ENCODE assay signal across 20 mouse cellular contexts in genomic region chr13:115188066-115188465, GRCm38 (mm10).
A peak's percentile ranks its signal among the peaks of the same experiment; 100 is the strongest.
DNase-seq lines count a peak whose midpoint lies in the region; ATAC-seq and TF ChIP-seq lines count a peak whose summit lies in the region.
"Had no signal": no experiment of that assay in that cellular context is flagged by ENCODE, and none has a peak within 500 bp of the region (broad histone marks: within the 10 kb centered on the region; RNA-seq: fewer than 3 reads in every experiment).

No protein-coding gene starts in this region.

- H3K9me3 ChIP-seq in kidney, embryonic 14.5 days (ENCODE audit: control insufficient read depth, low read length), result no peaks in the 10 kb centered on the region
- no peaks in the 10 kb centered on the region for H3K9me3 ChIP-seq in heart, embryonic 15.5 days (replicated peaks)
- no peaks in the 10 kb centered on the region for H3K9me3 ChIP-seq in midbrain, embryonic 14.5 days (ENCODE audit: control insufficient read depth, low read length)
- H3K9me3 ChIP-seq: hindbrain, embryonic 10.5 days had no signal

- no peaks in the 10 kb centered on the region for H3K4me1 ChIP-seq in kidney, adult 2 months (ENCODE audit: control insufficient read depth, insufficient read depth, low read length)
- no peaks in the 10 kb centered on the region for H3K4me1 ChIP-seq in kidney, embryonic 14.5 days (ENCODE audit: control insufficient read depth, insufficient read depth, low read length)
- H3K4me1 ChIP-seq in heart, embryonic 15.5 days (replicated peaks), result peaks cover 16% of the 10 kb centered on the region
- no peaks in the 10 kb centered on the region for H3K4me1 ChIP-seq in midbrain, embryonic 14.5 days (ENCODE audit: control insufficient read depth, insufficient read depth, low read length)
- H3K4me1 ChIP-seq: hindbrain, embryonic 10.5 days had no signal

- CTCF ChIA-PET in Patski (lab: Charles Lee), result interaction anchor here (1.1 to 1.4 kb wide), 5 partner anchors 9 to 72 kb away, joined by 3 to 4 read pairs (median 3); no protein-coding TSS in a partner anchor

- H3K9ac ChIP-seq in kidney, embryonic 14.5 days (ENCODE audit: low read depth, low read length), result no peak overlapping the region
- H3K9ac ChIP-seq in heart, embryonic 15.5 days, result no peak overlapping the region
- no peak overlapping the region for H3K9ac ChIP-seq in midbrain, embryonic 14.5 days (replicated peaks; ENCODE audit: low read length)

- no peaks in the 10 kb centered on the region for H3K36me3 ChIP-seq in kidney, adult 2 months (ENCODE audit: control insufficient read depth, insufficient read depth, low read length)
- no peaks in the 10 kb centered on the region for H3K36me3 ChIP-seq in kidney, embryonic 14.5 days (ENCODE audit: control insufficient read depth, insufficient read depth, low read length)
- no peaks in the 10 kb centered on the region for H3K36me3 ChIP-seq in heart, embryonic 15.5 days
- no peaks in the 10 kb centered on the region for H3K36me3 ChIP-seq in midbrain, embryonic 14.5 days (ENCODE audit: control insufficient read depth, insufficient read depth, low read length)
- H3K36me3 ChIP-seq: hindbrain, embryonic 10.5 days had no signal

- no peak for TF ChIP-seq CTCF in gastrocnemius, adult 2 months (IDR thresholded peaks at IDR 0.05)
- TF ChIP-seq CTCF in kidney, adult 2 months (conservative IDR thresholded peaks at IDR 0.05; ENCODE audit: insufficient read depth, insufficient read length, low read depth, low read length), result no peak
- TF ChIP-seq CTCF in Patski (IDR thresholded peaks at IDR 0.05), result no peak

- no peak overlapping the region for H3K4me2 ChIP-seq in kidney, embryonic 14.5 days (replicated peaks; ENCODE audit: low read depth, low read length)
- H3K4me2 ChIP-seq in heart, embryonic 15.5 days, result no peak overlapping the region
- H3K4me2 ChIP-seq in midbrain, embryonic 14.5 days (ENCODE audit: low read length), result no peak overlapping the region
- H3K4me2 ChIP-seq: midbrain, embryonic 11.5 days had no signal

- DNase-seq in gastrocnemius, adult 2 months, result no peak
- no peak for DNase-seq in gastrocnemius, postnatal 36 days
- DNase-seq in kidney, adult 2 months, result peak; percentile 35
- DNase-seq in Patski (ENCODE audit: low read depth, low spot score) (no peak), MN1 (ENCODE audit: low spot score) (no peak)
- no peak for DNase-seq in midbrain, embryonic 14.5 days
- DNase-seq: B cell, adult 2 months; cerebellum, adult 9-11 months; kidney, postnatal 4 days; liver; lung, adult 18-20 months; lung, postnatal 4 days; right cerebral cortex, postnatal 14 days had no signal

- 49% methylated on average over 2 of the region's 2 CpGs for WGBS in kidney, adult 2 months
- WGBS in kidney, embryonic 14.5 days, result 55% methylated on average over 2 of the region's 2 CpGs
- 26% methylated on average over 2 of the region's 2 CpGs for WGBS in heart, embryonic 15.5 days
- WGBS in midbrain, embryonic 14.5 days, result 89% methylated on average over 2 of the region's 2 CpGs

- POLR2A ChIA-PET in Patski (lab: Charles Lee), result interaction anchor here (0.7 kb wide), 1 partner anchor 49 kb away, joined by 3 read pairs; no protein-coding TSS in a partner anchor

- H3K27me3 ChIP-seq in kidney, adult 2 months (replicated peaks; ENCODE audit: control insufficient read depth, insufficient read depth, low read length), result no peaks in the 10 kb centered on the region
- H3K27me3 ChIP-seq in kidney, embryonic 14.5 days (ENCODE audit: control insufficient read depth, insufficient read depth, low read length), result no peaks in the 10 kb centered on the region
- no peaks in the 10 kb centered on the region for H3K27me3 ChIP-seq in Patski
- H3K27me3 ChIP-seq in heart, embryonic 15.5 days, result no peaks in the 10 kb centered on the region
- no peaks in the 10 kb centered on the region for H3K27me3 ChIP-seq in midbrain, embryonic 14.5 days (ENCODE audit: control insufficient read depth, insufficient read depth, low read length)

- H3K27ac ChIP-seq in gastrocnemius, adult 2 months, result peak overlapping the region; percentile 50
- no peak overlapping the region for H3K27ac ChIP-seq in kidney, adult 2 months (ENCODE audit: insufficient read depth, low read depth, low read length)
- no peak overlapping the region for H3K27ac ChIP-seq in kidney, embryonic 14.5 days (ENCODE audit: low read depth, low read length)
- H3K27ac ChIP-seq in heart, embryonic 15.5 days, result peak overlapping the region; percentile 71
- H3K27ac ChIP-seq in midbrain, embryonic 14.5 days (replicated peaks; ENCODE audit: low read depth, low read length), result no peak overlapping the region
- H3K27ac ChIP-seq: hindbrain, embryonic 10.5 days had no signal

- ATAC-seq in kidney, embryonic 14.5 days (ENCODE audit: low FRiP score, low TSS enrichment), result no peak
- peak; percentile 54 for ATAC-seq in Patski
- 0 out of 2 replicates have a peak, but pooled peaks have one; percentile 55 for ATAC-seq in heart, embryonic 15.5 days (replicated peaks; ENCODE audit: insufficient number of reproducible peaks, insufficient read depth, low FRiP score, low read depth)
- no peak for ATAC-seq in midbrain, embryonic 14.5 days (ENCODE audit: low FRiP score, low TSS enrichment)
- ATAC-seq: activated CD4-positive, CD25-positive, alpha-beta regulatory T cell, adult 4 months; inflammation-experienced regulatory T-cells, adult 6 months had no signal

- no peak overlapping the region for H3K4me3 ChIP-seq in gastrocnemius, adult 2 months
- H3K4me3 ChIP-seq in kidney, adult 2 months (ENCODE audit: insufficient read depth, low read depth, low read length), result no peak overlapping the region
- no peak overlapping the region for H3K4me3 ChIP-seq in kidney, embryonic 14.5 days (ENCODE audit: low read length)
- no peak overlapping the region for H3K4me3 ChIP-seq in heart, embryonic 15.5 days
- no peak overlapping the region for H3K4me3 ChIP-seq in midbrain, embryonic 14.5 days (replicated peaks; ENCODE audit: low read depth, low read length)
- H3K4me3 ChIP-seq: erythroblast, embryonic 14.5 days; hindbrain, embryonic 10.5 days had no signal

- intact Hi-C loops in gastrocnemius, adult 2 months (cut with DNase I), result no loop called here
- intact Hi-C loops in gastrocnemius, postnatal 36 days (cut with DNase I), result no loop called here

- in situ Hi-C loops in Patski (cut with MboI; ENCODE audit: low pct_unique_long_range_greater_than_20kb), result no loop called here

- TF ChIP-seq POLR2A in kidney, adult 2 months (IDR thresholded peaks at IDR 0.05; ENCODE audit: low read depth, low read length), result no peak

Comparison
In these comparisons a context has a peak if more than half of its experiments do, and no peak if none do; other contexts are left out.
1. H3K27ac ChIP-seq: peak in gastrocnemius, adult 2 months (single experiment) and heart, embryonic 15.5 days (single experiment); none in kidney, adult 2 months (single experiment), kidney, embryonic 14.5 days (single experiment) and midbrain, embryonic 14.5 days (single experiment).
2. ATAC-seq: peak in Patski (single experiment) and heart, embryonic 15.5 days (single experiment); none in kidney, embryonic 14.5 days (single experiment) and midbrain, embryonic 14.5 days (single experiment).